12 mouse cellular contexts compared by ENCODE assay signal in the genomic region with DNA sequence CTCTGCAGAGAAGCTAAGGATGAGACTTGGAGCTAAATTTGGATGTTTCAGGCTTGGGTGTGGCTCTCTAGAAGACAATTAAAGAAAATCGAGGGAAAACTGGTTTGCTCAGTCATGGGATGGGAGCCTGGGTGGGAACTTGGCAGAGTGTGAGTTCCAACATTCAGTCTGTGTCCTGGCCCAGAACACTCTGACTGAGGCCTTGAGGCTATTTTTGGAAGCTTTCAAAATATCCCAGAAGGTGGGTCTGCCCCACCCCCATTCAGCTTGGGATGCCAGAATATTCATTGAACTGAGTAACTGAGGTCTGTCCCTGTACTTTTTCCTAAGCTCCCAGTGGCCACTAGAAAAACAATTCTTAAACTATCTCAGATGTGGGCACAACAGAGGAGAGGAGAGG. TPM values are rescaled to one million over a fixed set of nuclear protein-coding genes. Genes with fewer than 3 reads are reported as not detected.
DNase-seq lines count a peak whose midpoint lies in the region; ATAC-seq and TF ChIP-seq lines count a peak whose summit lies in the region.
"Had no signal": no experiment of that assay in that cellular context is flagged by ENCODE, and none has a peak within 500 bp of the region (broad histone marks: within the 10 kb centered on the region; RNA-seq: fewer than 3 reads in every experiment).

No protein-coding gene starts in this region.

- DNase-seq in adrenal gland, adult (ENCODE audit: inconsistent age in 2 of 2, low spot score in 1 of 2): peak; percentile 21 to 63
- no peak for DNase-seq in adrenal gland, postnatal 4 days (ENCODE audit: low spot score in 2 of 2)
- peak; percentile 21 for DNase-seq in ovary, adult 18-20 months (ENCODE audit: low spot score)
- DNase-seq in ovary, postnatal 14 days (ENCODE audit: low spot score): no peak
- DNase-seq in heart, postnatal 0 days (ENCODE audit: low spot score): peak; percentile 42
- peak; percentile 49 for DNase-seq in testis, postnatal 10 days (ENCODE audit: low spot score)
- DNase-seq in thymus, postnatal 0 days (ENCODE audit: low spot score): no peak
- no peak for DNase-seq in cerebellum, adult 11-12 months

- no peak overlapping the region for H3K4me2 ChIP-seq in heart, postnatal 0 days (ENCODE audit: low read depth, low read length)
- H3K4me2 ChIP-seq: embryonic facial prominence, embryonic 13.5 days; hindbrain, embryonic 15.5 days; limb, embryonic 12.5 days; midbrain, embryonic 13.5 days had no signal

- peak overlapping the region; percentile 51 for H3K27ac ChIP-seq in heart, postnatal 0 days (ENCODE audit: low read depth)
- H3K27ac ChIP-seq: embryonic facial prominence, embryonic 13.5 days; hindbrain, embryonic 15.5 days; limb, embryonic 12.5 days; midbrain, embryonic 13.5 days had no signal

- TF ChIP-seq EP300 in heart, postnatal 0 days (IDR thresholded peaks at IDR 0.05; ENCODE audit: low read depth): no peak

- no peak overlapping the region for H3K4me3 ChIP-seq in heart, postnatal 0 days (ENCODE audit: low read depth, low read length)
- H3K4me3 ChIP-seq: embryonic facial prominence, embryonic 13.5 days; hindbrain, embryonic 15.5 days; limb, embryonic 12.5 days; midbrain, embryonic 13.5 days had no signal

- H3K9me3 ChIP-seq in heart, postnatal 0 days (replicated peaks; ENCODE audit: control insufficient read depth, low read length): no peaks in the 10 kb centered on the region
- H3K9me3 ChIP-seq: embryonic facial prominence, embryonic 13.5 days; hindbrain, embryonic 15.5 days; limb, embryonic 12.5 days; midbrain, embryonic 13.5 days had no signal

- no peak for TF ChIP-seq CTCF in heart, postnatal 0 days (IDR thresholded peaks at IDR 0.05; ENCODE audit: low read depth)

- ATAC-seq in heart, postnatal 0 days (ENCODE audit: insufficient read depth, low read depth): peak; percentile 92
- ATAC-seq: midbrain, embryonic 13.5 days had no signal

- H3K9ac ChIP-seq in heart, postnatal 0 days (replicated peaks; ENCODE audit: low read depth, low read length): no peak overlapping the region
- H3K9ac ChIP-seq: embryonic facial prominence, embryonic 13.5 days; hindbrain, embryonic 15.5 days; limb, embryonic 12.5 days; midbrain, embryonic 13.5 days had no signal

- no peaks in the 10 kb centered on the region for H3K4me1 ChIP-seq in heart, postnatal 0 days (ENCODE audit: control insufficient read depth, insufficient read depth)
- H3K4me1 ChIP-seq: embryonic facial prominence, embryonic 13.5 days; hindbrain, embryonic 15.5 days; limb, embryonic 12.5 days; midbrain, embryonic 13.5 days had no signal

- H3K36me3 ChIP-seq in heart, postnatal 0 days (replicated peaks; ENCODE audit: control insufficient read depth, insufficient read depth, low read length): no peaks in the 10 kb centered on the region
- H3K36me3 ChIP-seq: embryonic facial prominence, embryonic 13.5 days; hindbrain, embryonic 15.5 days; limb, embryonic 12.5 days; midbrain, embryonic 13.5 days had no signal

- 23% methylated on average over 1 of the region's 1 CpGs for WGBS in heart, postnatal 0 days

- no peaks in the 10 kb centered on the region for H3K27me3 ChIP-seq in heart, postnatal 0 days (ENCODE audit: control insufficient read depth, insufficient read depth, low read length)
- H3K27me3 ChIP-seq: embryonic facial prominence, embryonic 13.5 days; hindbrain, embryonic 15.5 days; limb, embryonic 12.5 days; midbrain, embryonic 13.5 days had no signal

RNA-seq across cellular contexts. Expression of gene Msn, which starts 43.0 kb away (rescaled TPM):
- 100 to 1,000 TPM; 154 TPM for total RNA-seq in adrenal gland, postnatal 4 days (2021)
- 102 and 128 TPM in 2 replicates for total RNA-seq in heart, postnatal 0 days (2014; rRNA removed; ENCODE audit: low replicate concordance)
- polyA plus RNA-seq in heart, postnatal 0 days (2015; fragmentation: Nextera tagmentation; extraction: Ambion mirVana): 107 and 116 TPM in 2 replicates
- 186 and 211 TPM in 2 replicates for polyA plus RNA-seq in thymus, postnatal 0 days (2015; fragmentation: Nextera tagmentation; extraction: Ambion mirVana)

Comparison
In these comparisons a context has a peak if more than half of its experiments do, and no peak if none do; other contexts are left out.
1. DNase-seq: peak in adrenal gland, adult (2 of 2), ovary, adult 18-20 months (single experiment), heart, postnatal 0 days (single experiment) and testis, postnatal 10 days (single experiment); none in adrenal gland, postnatal 4 days (0 of 2), ovary, postnatal 14 days (single experiment), thymus, postnatal 0 days (single experiment) and cerebellum, adult 11-12 months (single experiment).